Mouse (Mus musculus): ENCODE results near the gene Arrb2.

- TF ChIP-seq CTCF (IDR thresholded peaks at IDR 0.05; ENCODE audit: borderline replicate concordance, insufficient read depth, low read length), result no peak
- no peak for TF ChIP-seq POLR2A (IDR thresholded peaks at IDR 0.05; ENCODE audit: low read depth, low read length)
Observed at GRCm38 (mm10) chr11:70431574-70431973, 861 bp upstream of the Arrb2 start.
